Mouse (Mus musculus) cerebellum, adult 2 months (tissue): Measurements from ENCODE around the gene Olfr465-ps1.

ENCODE experiments used
- CTCF ChIP-seq: fragments of 200-500 bp; IDR thresholded peaks from 2 replicates; pipeline ENCODE4 v1.5.1; 2011; ENCODE audit warnings: low read depth, mild to moderate bottlenecking, control low read depth, low read length, moderate library complexity, borderline replicate concordance; ENCODE audit not compliant: insufficient read depth
- POLR2A ChIP-seq: fragments of 200-500 bp; IDR thresholded peaks from 2 replicates; pipeline ENCODE4 v1.6.1; 2011; ENCODE audit warnings: low read length, control low read depth, borderline replicate concordance; ENCODE audit not compliant: insufficient read depth

GRCm38 (mm10) chr13:65137789-65138188 lies at the start of gene Olfr465-ps1:
- TF ChIP-seq CTCF: no peak
- no peak for TF ChIP-seq POLR2A
